12 mouse cellular contexts compared by ENCODE assay signal in the genomic region with DNA sequence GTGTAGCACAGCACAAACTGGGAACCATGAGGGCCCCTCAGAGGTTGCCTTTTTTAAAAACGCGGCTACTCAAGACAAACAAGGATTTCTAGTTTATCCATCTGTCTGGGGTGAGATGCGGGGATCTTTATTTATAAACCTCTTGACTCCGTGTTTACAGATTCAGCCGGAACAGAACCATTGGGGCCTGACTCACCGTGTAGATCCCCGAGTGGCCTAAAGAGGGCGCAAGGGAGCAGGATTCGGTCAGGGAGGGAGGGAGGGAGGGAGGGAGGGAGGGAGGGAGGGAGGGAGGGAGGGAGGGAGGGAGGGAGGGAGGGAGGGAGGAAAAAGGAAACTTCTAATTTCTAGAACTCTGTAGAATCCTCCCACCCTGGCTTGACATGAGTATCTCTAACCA.
DNase-seq lines count a peak whose midpoint lies in the region; ATAC-seq and TF ChIP-seq lines count a peak whose summit lies in the region.
"Had no signal": no experiment of that assay in that cellular context is flagged by ENCODE, and none has a peak within 500 bp of the region (broad histone marks: within the 10 kb centered on the region; RNA-seq: fewer than 3 reads in every experiment).

No protein-coding gene starts in this region.

- TF ChIP-seq CTCF in kidney, postnatal 0 days (IDR thresholded peaks at IDR 0.05; ENCODE audit: low read depth) = peak; percentile 38; the same call in 1 of the 2 replicates

- no peak for ATAC-seq in kidney, postnatal 0 days (replicated peaks; ENCODE audit: low FRiP score, low read depth)
- no peak for ATAC-seq in activated CD4-positive, CD25-positive, alpha-beta regulatory T cell, adult 4 months
- ATAC-seq in frontal cortex, adult (ENCODE audit: low TSS enrichment) = no peak

- 53% methylated on average over 7 of the region's 9 CpGs for WGBS in kidney, postnatal 0 days

- H3K36me3 ChIP-seq in kidney, postnatal 0 days (ENCODE audit: insufficient read depth, low read length) = no peaks in the 10 kb centered on the region

- H3K9me3 ChIP-seq in kidney, postnatal 0 days (replicated peaks; ENCODE audit: low read length) = no peaks in the 10 kb centered on the region

- H3K4me3 ChIP-seq in kidney, postnatal 0 days (replicated peaks; ENCODE audit: low read depth, low read length) = no peak overlapping the region
- H3K4me3 ChIP-seq: myocyte had no signal

- no peaks in the 10 kb centered on the region for H3K27me3 ChIP-seq in kidney, postnatal 0 days (ENCODE audit: insufficient read depth, low read length)

- no peak overlapping the region for H3K27ac ChIP-seq in kidney, postnatal 0 days

- H3K4me1 ChIP-seq in kidney, postnatal 0 days (replicated peaks; ENCODE audit: insufficient read depth, low read length) = no peaks in the 10 kb centered on the region

- DNase-seq in kidney, postnatal 0 days (ENCODE audit: low spot score) = no peak
- no peak for DNase-seq in kidney, adult 18-20 months
- DNase-seq in ovary, postnatal 14 days (ENCODE audit: low spot score) = peak; percentile 48
- no peak for DNase-seq in ovary, adult 18-20 months (ENCODE audit: low spot score)
- peak; percentile 45 for DNase-seq in adrenal gland, adult 2 months
- DNase-seq in embryo, embryonic 9.5 days (ENCODE audit: extremely low spot score) = peak; percentile 35
- DNase-seq: heart, adult 18-20 months; kidney, adult 2 months; liver had no signal

- no peak overlapping the region for H3K4me2 ChIP-seq in kidney, postnatal 0 days (ENCODE audit: low read length)

- H3K9ac ChIP-seq in kidney, postnatal 0 days (ENCODE audit: low read depth, low read length) = no peak overlapping the region

Comparison
In these comparisons a context has a peak if more than half of its experiments do, and no peak if none do; other contexts are left out.
1. DNase-seq: peak in ovary, postnatal 14 days (single experiment), adrenal gland, adult 2 months (single experiment) and embryo, embryonic 9.5 days (single experiment); none in kidney, postnatal 0 days (single experiment), kidney, adult 18-20 months (single experiment) and ovary, adult 18-20 months (single experiment).